Mouse (Mus musculus): ENCODE measurements at regions not wholly inside any gene's neighbourhood (a gene's known extent, or its start where the extent isn't known, plus 50 kb on each side); places are given as distances from the start of the nearest gene placed in this dataset.

GRCm38 (mm10) chr15:56043282-56043681, 1434.1 kb downstream of the Slc22a22 start:
- no peaks in the 10 kb centered on the region for H3K9me3 ChIP-seq (ENCODE audit: control insufficient read depth, low read length)
- H3K9ac ChIP-seq (replicated peaks; ENCODE audit: low read depth, low read length) = no peak overlapping the region
- ATAC-seq = no peak
- no peaks in the 10 kb centered on the region for H3K36me3 ChIP-seq (ENCODE audit: control insufficient read depth, insufficient read depth)
- H3K4me1 ChIP-seq (replicated peaks; ENCODE audit: control insufficient read depth, insufficient read depth, low read length) = no peaks in the 10 kb centered on the region
- H3K27ac ChIP-seq (ENCODE audit: low read length) = no peak overlapping the region
- no peak overlapping the region for H3K4me3 ChIP-seq (replicated peaks; ENCODE audit: low read length)
- H3K27me3 ChIP-seq (replicated peaks; ENCODE audit: control insufficient read depth, insufficient read depth, low read length) = no peaks in the 10 kb centered on the region
- no peak overlapping the region for H3K4me2 ChIP-seq (ENCODE audit: low read length)
- 81% methylated on average over 4 of the region's 4 CpGs for WGBS

DNA sequence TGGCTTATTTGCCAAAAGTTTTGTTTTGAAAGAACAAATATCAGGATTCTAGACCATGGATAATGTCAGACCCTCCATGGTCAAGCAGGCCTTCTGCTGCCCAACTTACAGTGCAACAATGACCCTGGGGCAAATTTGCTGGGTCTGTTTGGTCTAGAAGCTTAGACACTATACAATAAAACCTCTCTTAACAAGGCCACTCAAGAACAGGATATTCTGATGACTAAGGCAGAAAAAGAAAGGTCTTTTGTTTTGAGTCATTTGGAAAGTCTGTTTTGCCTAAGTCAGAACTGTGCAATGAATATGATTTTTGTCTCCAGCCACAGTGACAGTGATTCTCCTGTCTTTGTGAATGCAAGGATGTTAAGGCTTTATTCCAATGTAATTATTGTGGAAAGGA, 1435.0 kb downstream of the Slc22a22 start:
- Histone ChIP-seq H3K9ac (replicated peaks; ENCODE audit: low read depth, low read length) (no peak overlapping the region), H3K4me2 (ENCODE audit: low read length) (no peak overlapping the region), H3K27me3 (replicated peaks; ENCODE audit: control insufficient read depth, insufficient read depth, low read length) (no peaks in the 10 kb centered on the region), H3K4me1 (replicated peaks; ENCODE audit: control insufficient read depth, insufficient read depth, low read length) (no peaks in the 10 kb centered on the region), H3K36me3 (ENCODE audit: control insufficient read depth, insufficient read depth) (no peaks in the 10 kb centered on the region), H3K9me3 (ENCODE audit: control insufficient read depth, low read length) (0 out of 2 replicates have a peak, but pooled peaks cover 3% of the 10 kb centered on the region), H3K4me3 (replicated peaks; ENCODE audit: low read length) (no peak overlapping the region), H3K27ac (ENCODE audit: low read length) (no peak overlapping the region)
- ATAC-seq = no peak

GRCm38 (mm10) chr15:56030007-56030406, 1447.4 kb downstream of the Slc22a22 start:
- Histone ChIP-seq H3K27ac (ENCODE audit: low read length) (no peak overlapping the region), H3K27me3 (replicated peaks; ENCODE audit: control insufficient read depth, insufficient read depth, low read length) (no peaks in the 10 kb centered on the region), H3K9me3 (ENCODE audit: control insufficient read depth, low read length) (peaks cover 6% of the 10 kb centered on the region), H3K4me2 (ENCODE audit: low read length) (no peak overlapping the region), H3K4me3 (replicated peaks; ENCODE audit: low read length) (no peak overlapping the region), H3K9ac (replicated peaks; ENCODE audit: low read depth, low read length) (no peak overlapping the region), H3K4me1 (replicated peaks; ENCODE audit: control insufficient read depth, insufficient read depth, low read length) (peaks cover 2% of the 10 kb centered on the region; the same call in 1 of the 2 replicates), H3K36me3 (ENCODE audit: control insufficient read depth, insufficient read depth) (no peaks in the 10 kb centered on the region)
- ATAC-seq = no peak
- 94% methylated on average over 2 of the region's 2 CpGs for WGBS

DNA sequence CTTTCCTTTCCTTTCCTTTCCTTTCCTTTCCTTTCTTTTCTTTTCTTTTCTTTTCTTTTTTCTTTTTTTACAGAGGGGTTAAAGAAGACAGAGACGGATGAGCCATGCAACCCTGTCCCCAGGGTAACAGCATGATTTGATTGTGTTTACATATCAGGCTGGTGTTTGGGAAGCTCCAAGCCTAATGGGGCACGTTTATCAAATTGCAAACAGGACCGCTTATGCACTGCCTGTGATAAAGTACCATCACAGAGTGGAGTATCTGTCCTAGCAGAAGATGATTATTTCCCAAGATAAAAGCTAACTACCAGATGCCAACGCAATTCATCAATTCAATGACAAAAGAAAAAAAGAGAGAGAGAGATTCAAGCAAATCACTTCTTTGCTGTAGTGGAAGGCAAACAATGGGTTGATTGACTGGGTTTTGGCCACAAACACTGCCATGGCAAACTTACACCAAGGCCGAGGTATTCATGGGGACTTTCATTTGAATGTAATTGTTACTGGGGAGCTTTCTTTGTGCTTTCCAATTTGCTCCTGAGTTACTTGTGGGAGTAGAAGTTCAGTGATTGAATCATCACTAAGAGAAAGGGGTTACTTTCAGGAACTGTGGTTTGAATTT, 1450.1 kb downstream of the Slc22a22 start:
- 10% methylated on average over 5 of the region's 5 CpGs for WGBS
- H3K4me3 ChIP-seq (replicated peaks; ENCODE audit: low read length) = no peak overlapping the region
- peak; percentile 72 for ATAC-seq

GRCm38 (mm10) chr15:56024705-56025104, 1452.7 kb downstream of the Slc22a22 start:
- no peak overlapping the region for H3K9ac ChIP-seq (replicated peaks; ENCODE audit: low read depth, low read length)
- H3K4me2 ChIP-seq (ENCODE audit: low read length) = no peak overlapping the region
- no peak overlapping the region for H3K27ac ChIP-seq (ENCODE audit: low read length)
- H3K9me3 ChIP-seq (ENCODE audit: control insufficient read depth, low read length) = no peaks in the 10 kb centered on the region
- no peaks in the 10 kb centered on the region for H3K36me3 ChIP-seq (ENCODE audit: control insufficient read depth, insufficient read depth)
- no peak overlapping the region for H3K4me3 ChIP-seq (replicated peaks; ENCODE audit: low read length)
- WGBS = 70% methylated on average over 1 of the region's 1 CpGs
- peaks cover 2% of the 10 kb centered on the region; the same call in 1 of the 2 replicates for H3K4me1 ChIP-seq (replicated peaks; ENCODE audit: control insufficient read depth, insufficient read depth, low read length)
- no peaks in the 10 kb centered on the region for H3K27me3 ChIP-seq (replicated peaks; ENCODE audit: control insufficient read depth, insufficient read depth, low read length)
- peak; percentile 47; the same call in 1 of the 2 replicates for ATAC-seq

More for the DNA sequence above, 1450.1 kb downstream of the Slc22a22 start:
- no peak overlapping the region for H3K4me2 ChIP-seq (ENCODE audit: low read length)
- no peaks in the 10 kb centered on the region for H3K36me3 ChIP-seq (ENCODE audit: control insufficient read depth, insufficient read depth)
- no peak overlapping the region for H3K9ac ChIP-seq (replicated peaks; ENCODE audit: low read depth, low read length)
- peaks cover 2% of the 10 kb centered on the region; the same call in 1 of the 2 replicates for H3K4me1 ChIP-seq (replicated peaks; ENCODE audit: control insufficient read depth, insufficient read depth, low read length)
- H3K9me3 ChIP-seq (ENCODE audit: control insufficient read depth, low read length) = no peaks in the 10 kb centered on the region
- no peak overlapping the region for H3K27ac ChIP-seq (ENCODE audit: low read length)
- H3K27me3 ChIP-seq (replicated peaks; ENCODE audit: control insufficient read depth, insufficient read depth, low read length) = no peaks in the 10 kb centered on the region

DNA sequence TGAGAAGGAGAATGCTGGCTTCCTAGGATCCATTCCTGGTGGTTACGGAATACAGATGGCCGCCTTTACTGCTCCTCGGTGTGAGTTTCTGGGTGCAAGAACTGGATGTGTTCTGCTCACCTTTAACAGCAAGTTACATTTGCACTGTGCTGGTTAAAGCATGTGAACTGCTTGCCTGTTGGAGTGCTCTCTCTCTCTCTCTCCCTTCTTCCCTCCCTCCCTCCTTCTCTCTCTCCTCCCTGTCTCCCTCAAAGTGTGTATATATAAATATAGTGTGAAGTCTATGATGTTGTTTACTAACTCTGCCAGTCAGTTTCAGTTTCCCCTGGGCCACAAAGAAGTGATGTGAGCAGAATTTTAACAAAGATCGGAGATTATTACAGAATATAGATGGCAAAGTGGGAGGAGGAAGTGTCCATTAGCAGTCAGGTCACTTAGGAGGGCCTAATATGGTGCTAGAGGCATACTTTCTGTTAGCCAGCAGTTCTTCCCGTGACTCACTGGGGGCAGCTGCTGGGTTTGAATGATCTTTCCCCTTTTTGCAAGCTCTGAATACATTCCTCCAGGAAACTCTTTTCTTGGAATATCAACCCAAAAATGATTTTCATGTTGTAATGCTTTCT, 1453.5 kb downstream of the Slc22a22 start:
- no peak for ATAC-seq

GRCm38 (mm10) chr15:56022315-56022714, 1455.1 kb downstream of the Slc22a22 start:
- no peak for ATAC-seq
- 91% methylated on average over 4 of the region's 4 CpGs for WGBS
- H3K4me3 ChIP-seq (replicated peaks; ENCODE audit: low read length) = no peak overlapping the region

More for the DNA sequence above, 1453.5 kb downstream of the Slc22a22 start:
- no peaks in the 10 kb centered on the region for H3K9me3 ChIP-seq (ENCODE audit: control insufficient read depth, low read length)
- H3K27ac ChIP-seq (ENCODE audit: low read length) = no peak overlapping the region
- no peak overlapping the region for H3K4me3 ChIP-seq (replicated peaks; ENCODE audit: low read length)
- H3K27me3 ChIP-seq (replicated peaks; ENCODE audit: control insufficient read depth, insufficient read depth, low read length) = no peaks in the 10 kb centered on the region
- H3K9ac ChIP-seq (replicated peaks; ENCODE audit: low read depth, low read length) = no peak overlapping the region
- peaks cover 2% of the 10 kb centered on the region; the same call in 1 of the 2 replicates for H3K4me1 ChIP-seq (replicated peaks; ENCODE audit: control insufficient read depth, insufficient read depth, low read length)
- no peaks in the 10 kb centered on the region for H3K36me3 ChIP-seq (ENCODE audit: control insufficient read depth, insufficient read depth)
- no peak overlapping the region for H3K4me2 ChIP-seq (ENCODE audit: low read length)
- WGBS = 82% methylated on average over 5 of the region's 5 CpGs

DNA sequence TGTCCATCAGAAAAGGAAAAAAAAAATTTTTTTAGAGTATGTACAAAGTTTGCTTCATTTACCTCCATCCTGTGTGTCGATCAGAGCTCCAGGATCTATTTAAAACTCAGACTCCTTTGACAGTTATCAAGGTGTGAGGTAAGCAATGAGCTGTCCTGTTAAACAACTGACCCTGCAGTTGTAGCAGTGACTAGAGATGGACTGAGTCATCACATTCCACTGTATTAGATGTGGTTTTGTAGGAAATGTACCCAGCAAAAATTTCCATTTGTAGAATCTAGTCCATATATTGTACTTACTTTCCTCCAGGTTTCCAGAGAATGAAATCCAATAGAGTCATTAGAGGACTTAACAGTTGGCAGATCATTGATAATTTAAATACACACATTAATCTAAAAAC, 1459.3 kb downstream of the Slc22a22 start:
- no peaks in the 10 kb centered on the region for H3K36me3 ChIP-seq (ENCODE audit: control insufficient read depth, insufficient read depth)
- H3K4me3 ChIP-seq (replicated peaks; ENCODE audit: low read length) = no peak overlapping the region
- 82% methylated on average over 1 of the region's 1 CpGs for WGBS
- no peaks in the 10 kb centered on the region for H3K4me1 ChIP-seq (replicated peaks; ENCODE audit: control insufficient read depth, insufficient read depth, low read length)
- no peaks in the 10 kb centered on the region for H3K27me3 ChIP-seq (replicated peaks; ENCODE audit: control insufficient read depth, insufficient read depth, low read length)
- ATAC-seq = no peak
- H3K4me2 ChIP-seq (ENCODE audit: low read length) = no peak overlapping the region
- no peak overlapping the region for H3K9ac ChIP-seq (replicated peaks; ENCODE audit: low read depth, low read length)
- H3K9me3 ChIP-seq (ENCODE audit: control insufficient read depth, low read length) = no peaks in the 10 kb centered on the region
- H3K27ac ChIP-seq (ENCODE audit: low read length) = no peak overlapping the region

More at GRCm38 (mm10) chr15:56022315-56022714, 1455.1 kb downstream of the Slc22a22 start:
- no peak overlapping the region for H3K4me2 ChIP-seq (ENCODE audit: low read length)
- H3K4me1 ChIP-seq (replicated peaks; ENCODE audit: control insufficient read depth, insufficient read depth, low read length) = peaks cover 2% of the 10 kb centered on the region; the same call in 1 of the 2 replicates
- H3K9me3 ChIP-seq (ENCODE audit: control insufficient read depth, low read length) = no peaks in the 10 kb centered on the region
- no peaks in the 10 kb centered on the region for H3K27me3 ChIP-seq (replicated peaks; ENCODE audit: control insufficient read depth, insufficient read depth, low read length)
- no peak overlapping the region for H3K9ac ChIP-seq (replicated peaks; ENCODE audit: low read depth, low read length)
- no peak overlapping the region for H3K27ac ChIP-seq (ENCODE audit: low read length)
- H3K36me3 ChIP-seq (ENCODE audit: control insufficient read depth, insufficient read depth) = no peaks in the 10 kb centered on the region

- ATAC-seq = no peak
- 95% methylated on average over 1 of the region's 1 CpGs for WGBS
- Histone ChIP-seq H3K27me3 (replicated peaks; ENCODE audit: control insufficient read depth, insufficient read depth, low read length) (no peaks in the 10 kb centered on the region), H3K4me2 (ENCODE audit: low read length) (no peak overlapping the region), H3K4me3 (replicated peaks; ENCODE audit: low read length) (no peak overlapping the region), H3K4me1 (replicated peaks; ENCODE audit: control insufficient read depth, insufficient read depth, low read length) (no peaks in the 10 kb centered on the region), H3K9ac (replicated peaks; ENCODE audit: low read depth, low read length) (no peak overlapping the region), H3K27ac (ENCODE audit: low read length) (no peak overlapping the region), H3K36me3 (ENCODE audit: control insufficient read depth, insufficient read depth) (no peaks in the 10 kb centered on the region), H3K9me3 (ENCODE audit: control insufficient read depth, low read length) (no peaks in the 10 kb centered on the region)
Observed at GRCm38 (mm10) chr15:56017561-56017960, 1459.9 kb downstream of the Slc22a22 start.

All from forebrain, embryonic 16.5 days (tissue).